Mouse (Mus musculus) c-Kit-negative CD71-positive TER-119-positive erythroid progenitor cells, embryonic 14.5 days (primary cell): ENCODE results near the gene Meiob.
A peak's percentile ranks its signal among the peaks of the same experiment; 100 is the strongest.

ENCODE experiments used
- DNase-seq: peaks from one replicate; pipeline ENCODE4 v3.0.0-alpha.2; 2013; ENCODE audit warnings: low read depth, low spot score

The Meiob gene

GRCm38 (mm10) chr17:24803952-24804951 is at the start of gene Meiob:
TSS of gene Meiob (plus strand) at chr17:24804289.
- DNase-seq = peak; percentile 49

- no peak for DNase-seq
Measured at GRCm38 (mm10) chr17:24757394-24757793, 46.7 kb upstream of the Meiob start.

GRCm38 (mm10) chr17:24761121-24761520 is 43.0 kb upstream of the Meiob start:
- DNase-seq = no peak

GRCm38 (mm10) chr17:24765016-24765905 is 38.8 kb upstream of the Meiob start:
- DNase-seq = no peak

GRCm38 (mm10) chr17:24766266-24766875 is 37.7 kb upstream of the Meiob start:
- no peak for DNase-seq

GRCm38 (mm10) chr17:24769146-24769545 is 34.9 kb upstream of the Meiob start:
- DNase-seq = no peak

GRCm38 (mm10) chr17:24773241-24773640 is 30.8 kb upstream of the Meiob start:
- DNase-seq = no peak

DNA sequence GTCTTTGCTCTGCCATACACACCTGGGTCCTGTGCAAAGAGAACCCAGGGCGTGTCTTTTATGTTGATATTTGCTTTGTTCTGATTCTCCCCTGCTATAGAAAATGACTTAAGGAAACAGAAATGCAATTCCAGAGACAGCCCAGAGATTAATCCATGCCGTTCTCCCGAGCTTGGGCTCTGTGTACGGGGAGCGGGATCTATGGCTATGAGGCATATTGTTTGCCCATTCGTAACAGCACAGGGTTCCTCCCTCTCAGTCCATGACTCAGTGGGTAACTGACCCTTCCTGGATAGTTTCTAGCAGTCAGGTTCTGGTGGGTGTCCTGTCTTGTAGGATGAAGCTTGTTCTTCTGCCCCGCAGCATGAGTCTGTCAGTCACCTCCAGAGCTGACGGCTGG is 28.9 kb upstream of the Meiob start:
- no peak for DNase-seq

DNA sequence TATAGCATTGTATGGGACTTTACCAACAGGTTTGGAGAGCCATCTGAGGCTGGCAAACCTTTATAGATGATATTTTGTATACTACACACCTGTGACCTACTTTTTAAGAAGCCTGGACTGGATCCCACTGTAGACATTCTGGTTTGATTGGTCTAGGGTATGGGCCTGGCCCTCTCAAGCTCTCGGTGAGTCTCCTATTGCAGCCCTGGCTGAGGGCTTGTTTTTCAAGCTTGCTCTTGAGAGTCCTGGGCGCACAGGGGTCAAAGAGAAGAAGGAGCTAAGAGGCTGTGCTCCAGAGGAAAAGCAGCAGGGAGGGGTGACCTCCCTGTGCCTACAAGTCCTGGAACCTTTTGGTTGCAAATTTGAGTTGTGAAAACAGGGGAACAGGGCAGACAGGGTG is 27.0 kb upstream of the Meiob start:
- DNase-seq = no peak

GRCm38 (mm10) chr17:24780821-24781220 is 23.3 kb upstream of the Meiob start:
- DNase-seq = no peak

DNA sequence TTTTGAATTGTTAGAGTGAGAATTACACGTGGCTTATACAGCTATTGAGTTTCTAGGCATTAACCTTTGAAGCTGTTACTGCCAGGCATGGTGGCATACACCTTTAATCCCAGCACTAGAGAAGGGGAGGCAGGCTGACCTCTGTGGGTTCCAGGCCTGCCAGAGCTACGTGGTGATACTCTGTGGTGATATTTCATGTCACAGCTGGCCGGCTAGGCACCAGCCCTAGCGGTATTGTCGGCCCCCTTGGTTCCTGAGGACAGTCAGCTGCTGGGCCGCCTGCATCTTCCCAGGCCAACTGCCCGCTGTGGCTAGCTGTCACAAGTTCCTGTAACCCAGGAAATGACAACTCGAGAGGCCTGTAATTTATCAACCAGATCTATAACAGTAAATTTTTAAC is 11.9 kb upstream of the Meiob start:
- DNase-seq = no peak

- no peak for DNase-seq
Measured at GRCm38 (mm10) chr17:24794791-24795190, 9.3 kb upstream of the Meiob start.

GRCm38 (mm10) chr17:24796969-24797368 is 7.1 kb upstream of the Meiob start:
- DNase-seq = no peak

GRCm38 (mm10) chr17:24798229-24798628 is 5.9 kb upstream of the Meiob start:
- no peak for DNase-seq

DNA sequence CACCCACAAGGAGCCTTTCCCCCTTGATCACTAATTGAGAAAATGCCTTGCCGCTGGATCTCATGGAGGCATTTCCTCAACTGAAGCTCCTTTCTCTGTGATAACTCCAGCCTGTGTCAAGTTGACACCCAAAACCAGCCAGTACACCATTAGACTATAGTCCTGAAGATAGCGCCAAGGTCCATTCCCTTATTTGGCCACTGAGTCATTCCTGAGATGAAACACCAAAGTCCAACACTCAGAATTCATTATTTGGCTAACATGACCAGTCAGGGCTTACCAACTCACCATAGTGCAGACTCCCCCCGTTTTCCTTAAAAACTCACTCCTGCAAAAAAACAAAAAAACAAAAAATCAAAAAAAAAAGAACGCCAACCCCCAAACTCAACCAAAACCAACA is 4.6 kb upstream of the Meiob start:
- DNase-seq = no peak

GRCm38 (mm10) chr17:24800524-24800923 is 3.6 kb upstream of the Meiob start:
- no peak for DNase-seq

- DNase-seq = no peak
Measured at GRCm38 (mm10) chr17:24811211-24811610, 7.1 kb downstream of the Meiob start.

- DNase-seq = no peak
Measured at GRCm38 (mm10) chr17:24812215-24812614, 8.1 kb downstream of the Meiob start.

DNA sequence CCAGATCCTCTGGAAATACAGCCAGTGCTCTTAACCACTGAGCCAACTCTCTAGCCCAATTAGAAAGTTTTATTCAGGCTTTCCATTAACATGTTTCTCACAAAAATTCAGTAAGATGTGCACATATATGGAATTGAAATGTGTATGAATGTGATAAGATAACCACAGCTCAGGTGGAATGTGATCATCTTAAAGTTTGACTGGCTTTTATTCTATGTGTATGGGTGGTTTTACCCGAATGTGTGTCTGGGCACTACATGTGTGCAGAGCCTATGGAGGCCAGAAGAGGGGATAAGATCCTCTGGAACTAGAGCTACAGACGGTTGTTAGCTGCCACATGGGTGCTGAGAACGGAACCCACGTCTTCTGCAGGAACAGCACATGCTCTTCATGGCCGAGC is 11.2 kb downstream of the Meiob start:
- DNase-seq = no peak

DNA sequence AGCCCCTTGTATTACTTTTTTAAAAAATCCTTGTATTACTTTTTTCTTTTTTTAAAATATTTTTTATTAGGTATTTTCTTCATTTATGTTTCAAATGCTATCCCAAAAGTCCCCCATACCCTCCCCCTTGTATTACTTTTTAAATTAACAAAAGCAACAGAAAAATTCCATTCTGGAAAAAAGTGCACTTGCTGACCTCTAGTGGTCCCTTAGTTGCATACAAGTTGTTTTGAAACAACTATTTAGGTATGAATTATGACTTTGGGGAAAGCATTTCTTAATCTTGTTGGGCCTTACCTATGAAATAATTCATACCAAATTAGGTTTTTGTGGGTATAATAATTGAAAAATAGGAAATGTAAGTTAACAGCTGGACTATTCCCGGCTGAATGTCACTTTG is 13.4 kb downstream of the Meiob start:
- no peak for DNase-seq

- DNase-seq = no peak
Measured at GRCm38 (mm10) chr17:24818172-24818571, 14.1 kb downstream of the Meiob start.

DNA sequence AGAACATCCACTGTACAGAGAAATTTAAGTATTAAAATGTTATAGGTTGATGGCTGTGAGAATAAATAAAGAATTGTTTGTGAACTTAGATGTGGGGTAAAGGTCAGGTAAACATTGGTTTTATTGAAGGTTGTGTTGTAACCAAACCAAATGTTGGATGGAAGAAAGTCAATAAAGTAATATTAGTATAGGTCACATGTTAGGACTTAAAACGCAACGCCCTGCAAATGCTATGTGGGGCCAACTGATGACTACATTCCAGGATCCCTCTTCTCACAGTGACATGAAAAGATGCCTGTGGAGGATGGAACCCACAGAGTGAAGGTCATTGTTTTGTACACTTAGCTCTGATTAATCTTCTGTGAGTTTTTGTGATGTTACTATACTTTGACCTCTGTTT is 15.4 kb downstream of the Meiob start:
- DNase-seq = no peak
